Mouse (Mus musculus) heart, adult 2 months (tissue): ENCODE results near the gene Cdc42ep5.
A peak's percentile ranks its signal among the peaks of the same experiment; 100 is the strongest.

Source experiments
- CTCF ChIP-seq: fragments of 200-600 bp; IDR thresholded peaks from 2 replicates; pipeline ENCODE4 v1.8.1; 2022; ENCODE audit warnings: antibody characterized with exemption, mild to moderate bottlenecking, moderate library complexity
- EP300 ChIP-seq: fragments of 200-500 bp; IDR thresholded peaks from 2 replicates; pipeline ENCODE4 v1.6.1; 2011; ENCODE audit warnings: low read depth, low read length, control low read depth; ENCODE audit not compliant: insufficient read depth
- POLR2A ChIP-seq: fragments of 200-500 bp; IDR thresholded peaks from 2 replicates; pipeline ENCODE4 v1.6.1; 2011; ENCODE audit warnings: mild to moderate bottlenecking, low read depth, low read length, control low read depth; ENCODE audit not compliant: insufficient read depth

GRCm38 (mm10) chr7:4119344-4119902 lies 45.2 kb downstream of the Cdc42ep5 start, which contains the start of gene Ttyh1:
- TF ChIP-seq EP300 (no peak), CTCF (peak; percentile 79), POLR2A (no peak)
